Mouse (Mus musculus) intestine, postnatal 0 days (tissue): ENCODE results near the gene Col1a1. TPM values are rescaled to one million over a fixed set of nuclear protein-coding genes. Genes with fewer than 3 reads are reported as not detected.

Experiments used
- ATAC-seq: fragments of 200-750 bp; cut with Nextera tagmentation; 2 replicates; pipeline ENCODE4 v1.8.0; 2017; ENCODE audit warnings: mild to moderate bottlenecking, moderate TSS enrichment, moderate library complexity
- H3K27ac ChIP-seq: fragments of 300-500 bp; sonication (generic); 2 replicates; pipeline ENCODE4 v1.5.1; 2014; ENCODE audit warnings: mild to moderate bottlenecking, low read depth, low read length, moderate library complexity
- H3K27me3 ChIP-seq: fragments of 300-500 bp; sonication (generic); replicated peaks from 2 replicates; pipeline ENCODE4 v1.6.1; 2014; ENCODE audit warnings: low read length, mixed read lengths; ENCODE audit not compliant: control insufficient read depth, insufficient read depth
- H3K36me3 ChIP-seq: fragments of 300-500 bp; sonication (generic); 2 replicates; pipeline ENCODE4 v1.6.1; 2014; ENCODE audit warnings: mild to moderate bottlenecking, moderate library complexity; ENCODE audit not compliant: control insufficient read depth, insufficient read depth
- H3K4me1 ChIP-seq: fragments of 300-500 bp; sonication (generic); replicated peaks from 2 replicates; pipeline ENCODE4 v1.6.1; 2014; ENCODE audit warnings: antibody characterized with exemption, low read length, mixed read lengths; ENCODE audit not compliant: control insufficient read depth, insufficient read depth
- H3K4me2 ChIP-seq: fragments of 300-500 bp; sonication (generic); replicated peaks from 2 replicates; pipeline ENCODE4 v1.6.1; 2014; ENCODE audit warnings: low read depth, mild to moderate bottlenecking, moderate library complexity
- H3K4me3 ChIP-seq: fragments of 300-500 bp; sonication (generic); 2 replicates; pipeline ENCODE4 v1.5.1; 2014; ENCODE audit warnings: low read depth, low read length
- H3K9ac ChIP-seq: fragments of 300-500 bp; sonication (generic); 2 replicates; pipeline ENCODE4 v1.6.1; 2014; ENCODE audit warnings: mild to moderate bottlenecking, low read depth, low read length
- H3K9me3 ChIP-seq: fragments of 300-500 bp; sonication (generic); 2 replicates; pipeline ENCODE4 v1.6.1; 2016; ENCODE audit warnings: mixed run types; ENCODE audit not compliant: control insufficient read depth
- CTCF ChIP-seq: sonication (generic); IDR thresholded peaks from 2 replicates; pipeline ENCODE4 v1.5.1; 2016; ENCODE audit warnings: low read depth, mild to moderate bottlenecking, control low read depth, antibody characterized with exemption, moderate library complexity
- WGBS: fragments of 180-500 bp; shearing (Covaris S2); extraction: QIAGEN DNeasy Blood & Tissue Kit; methylation state at CpG from one replicate; pipeline ENCODE4 v1.1.7; 2014; 5-methylcytosine and 5-hydroxymethylcytosine counted together
- polyA plus RNA-seq: library from polyadenylated mRNA; unstranded; fragments of >200 nt; fragmentation: Nextera tagmentation; extraction: Ambion mirVana; gene quantifications from 2 replicates; pipeline ENCODE4 v1.2.1, GENCODE M21; 2015

Col1a1 gene
- 338 and 367 TPM in 2 replicates for polyA plus RNA-seq

DNA sequence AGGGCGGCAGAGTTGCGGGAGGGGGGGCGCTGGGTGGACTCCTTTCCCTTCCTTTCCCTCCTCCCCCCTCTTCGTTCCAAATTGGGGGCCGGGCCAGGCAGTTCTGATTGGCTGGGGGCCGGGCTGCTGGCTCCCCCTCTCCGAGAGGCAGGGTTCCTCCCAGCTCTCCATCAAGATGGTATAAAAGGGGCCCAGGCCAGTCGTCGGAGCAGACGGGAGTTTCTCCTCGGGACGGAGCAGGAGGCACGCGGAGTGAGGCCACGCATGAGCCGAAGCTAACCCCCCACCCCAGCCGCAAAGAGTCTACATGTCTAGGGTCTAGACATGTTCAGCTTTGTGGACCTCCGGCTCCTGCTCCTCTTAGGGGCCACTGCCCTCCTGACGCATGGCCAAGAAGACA is at the start of gene Col1a1:
TSS of gene Col1a1 (plus strand) at position 180 of the 400 bp plus-strand sequence.
- Histone ChIP-seq H3K27me3 (peaks cover 38% of the 10 kb centered on the region), H3K27ac (peak within 1 kb of the TSS; percentile 61; the same call in 1 of the 2 replicates), H3K9ac (peak within 1 kb of the TSS; percentile 49), H3K4me2 (peak within 1 kb of the TSS; percentile 69), H3K4me3 (peak within 1 kb of the TSS; percentile 46), H3K4me1 (no peaks in the 10 kb centered on the region), H3K9me3 (no peaks in the 10 kb centered on the region), H3K36me3 (0 out of 2 replicates have a peak, but pooled peaks cover 4% of the 10 kb centered on the region)
- 0 out of 2 replicates have a peak, but pooled peaks have one; percentile 29 for ATAC-seq
- WGBS, result 24% methylated on average over 19 of the region's 19 CpGs
- TF ChIP-seq CTCF, result no peak

DNA sequence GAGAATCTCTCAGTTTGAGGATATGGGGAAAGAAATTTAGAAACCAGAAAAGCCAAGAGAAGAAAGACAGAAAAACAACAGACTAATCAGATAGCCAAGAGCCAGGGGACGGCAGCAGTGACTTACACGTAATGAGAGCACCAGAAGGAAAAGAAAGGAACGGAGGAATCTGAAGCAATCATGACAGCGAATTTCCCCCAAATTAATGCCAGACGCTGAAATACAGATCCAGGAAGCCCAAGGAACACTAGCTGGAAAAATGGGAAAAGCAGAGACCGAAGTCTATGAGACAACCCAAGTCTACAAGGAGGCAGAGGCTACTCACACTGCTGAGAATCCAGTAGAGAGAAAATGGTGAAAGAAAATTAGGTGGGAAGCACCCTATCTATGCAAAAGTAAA is 44.9 kb upstream of the Col1a1 start:
- Histone ChIP-seq H3K4me3 (no peak overlapping the region), H3K9ac (no peak overlapping the region), H3K27ac (no peak overlapping the region), H3K9me3 (no peaks in the 10 kb centered on the region), H3K4me1 (no peaks in the 10 kb centered on the region), H3K4me2 (no peak overlapping the region), H3K36me3 (no peaks in the 10 kb centered on the region), H3K27me3 (0 out of 2 replicates have a peak, but pooled peaks cover 3% of the 10 kb centered on the region)
- TF ChIP-seq CTCF, result no peak
- ATAC-seq, result no peak
- 88% methylated on average over 6 of the region's 6 CpGs for WGBS

DNA sequence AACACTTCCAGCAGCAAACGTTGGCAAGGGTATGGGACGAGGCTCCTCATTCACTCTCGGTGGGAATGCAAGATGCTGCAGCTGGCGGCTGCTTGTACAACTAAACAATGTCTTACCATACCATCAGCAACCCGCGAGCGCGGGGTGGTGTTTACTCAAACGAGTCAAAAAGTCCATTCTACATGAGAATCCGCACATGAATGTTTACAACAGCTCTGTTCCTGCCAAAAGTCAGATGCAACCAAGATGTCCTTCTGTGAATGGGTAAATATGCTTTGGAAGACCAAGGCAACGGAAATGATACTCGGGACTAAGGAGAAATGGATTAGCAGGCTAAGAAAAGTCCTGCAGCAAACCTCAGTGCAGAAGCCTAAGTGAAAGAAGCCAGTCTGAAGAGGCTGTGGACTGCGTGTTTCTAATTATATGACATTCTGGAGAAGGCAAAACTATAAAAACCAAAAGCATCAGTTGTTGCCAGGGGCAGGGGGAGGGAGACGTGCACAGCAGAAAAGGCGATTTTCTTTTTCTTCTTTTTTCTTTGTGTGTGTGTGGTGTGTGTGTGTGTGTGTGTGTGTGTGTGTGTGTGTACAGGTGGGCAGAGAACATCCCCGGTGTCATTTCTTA is 39.2 kb upstream of the Col1a1 start:
- Histone ChIP-seq H3K4me1 (no peaks in the 10 kb centered on the region), H3K36me3 (no peaks in the 10 kb centered on the region), H3K4me2 (0 out of 2 replicates have a peak overlapping the region, but pooled peaks have one; percentile 14), H3K27me3 (0 out of 2 replicates have a peak, but pooled peaks cover 3% of the 10 kb centered on the region), H3K9me3 (no peaks in the 10 kb centered on the region), H3K9ac (no peak overlapping the region), H3K4me3 (no peak overlapping the region), H3K27ac (no peak overlapping the region)
- no peak for ATAC-seq
- no peak for TF ChIP-seq CTCF
- 51% methylated on average over 16 of the region's 16 CpGs for WGBS

DNA sequence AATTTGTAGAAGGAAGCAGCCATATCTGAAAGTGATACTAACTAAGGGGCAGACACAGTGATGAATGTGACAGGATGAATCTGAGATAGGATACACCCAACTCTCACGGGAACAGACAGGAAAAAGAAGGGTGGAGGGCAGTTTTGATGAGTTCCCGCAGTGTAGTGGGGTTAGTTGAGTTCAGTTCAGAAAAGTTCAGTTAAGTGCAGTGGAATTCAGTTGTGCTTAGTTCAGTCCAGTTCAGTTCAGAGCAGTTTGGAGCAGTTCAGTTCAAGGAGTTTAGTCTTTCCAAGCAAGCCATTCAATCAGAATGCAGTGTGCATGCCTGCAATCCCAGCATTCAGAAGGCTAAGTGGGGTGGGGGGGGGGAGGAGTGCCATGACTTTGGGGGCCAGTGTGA is 34.8 kb upstream of the Col1a1 start:
- Histone ChIP-seq H3K4me3 (no peak overlapping the region), H3K27me3 (no peaks in the 10 kb centered on the region), H3K4me2 (no peak overlapping the region), H3K4me1 (no peaks in the 10 kb centered on the region), H3K36me3 (no peaks in the 10 kb centered on the region), H3K9ac (no peak overlapping the region), H3K9me3 (no peaks in the 10 kb centered on the region), H3K27ac (no peak overlapping the region)
- ATAC-seq, result no peak
- WGBS, result 44% methylated on average over 2 of the region's 2 CpGs
- TF ChIP-seq CTCF, result no peak

DNA sequence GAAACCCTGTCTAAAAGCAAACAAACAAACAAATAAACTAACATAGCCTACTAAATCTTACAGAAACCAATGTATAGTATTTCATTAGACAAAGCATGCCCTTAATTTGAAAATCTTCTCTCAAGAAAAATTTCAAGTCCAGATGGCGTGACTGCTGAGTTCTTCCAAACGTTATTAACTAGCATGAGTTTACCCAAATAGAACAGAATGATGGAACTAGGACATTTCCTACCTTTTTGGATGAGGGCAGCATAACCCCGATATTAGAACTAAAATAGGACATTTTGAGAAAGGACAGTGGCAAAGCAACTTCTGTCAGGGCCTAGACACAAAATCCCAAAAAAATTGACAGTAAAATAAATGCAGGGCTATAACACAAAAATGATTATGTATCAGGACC is 31.7 kb upstream of the Col1a1 start:
- no peak for TF ChIP-seq CTCF
- H3K4me2 ChIP-seq, result no peak overlapping the region
- 92% methylated on average over 3 of the region's 3 CpGs for WGBS
- no peak overlapping the region for H3K9ac ChIP-seq
- H3K4me1 ChIP-seq, result no peaks in the 10 kb centered on the region
- no peak for ATAC-seq
- H3K27ac ChIP-seq, result no peak overlapping the region
- H3K9me3 ChIP-seq, result no peaks in the 10 kb centered on the region
- no peaks in the 10 kb centered on the region for H3K36me3 ChIP-seq
- no peaks in the 10 kb centered on the region for H3K27me3 ChIP-seq
- H3K4me3 ChIP-seq, result no peak overlapping the region

DNA sequence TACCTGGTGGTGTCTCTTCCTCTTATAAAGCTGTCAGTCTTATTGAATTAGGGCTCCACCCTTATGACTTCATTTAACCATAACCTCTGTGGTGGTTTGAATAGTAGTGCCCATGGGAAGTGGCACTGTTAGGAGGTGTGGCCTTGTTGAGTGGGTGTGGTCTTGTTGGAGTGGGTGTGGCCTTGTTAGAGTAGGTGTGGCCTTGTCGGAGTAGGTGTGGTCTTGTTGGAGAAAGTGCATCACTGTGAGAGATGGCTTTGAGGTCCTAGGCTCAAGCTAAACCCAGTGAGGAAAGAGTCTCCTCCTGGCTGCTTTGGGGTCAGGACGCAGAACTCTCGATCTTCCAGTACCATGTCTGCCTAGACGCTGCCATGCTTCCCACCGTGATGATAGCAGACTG is 25.1 kb upstream of the Col1a1 start:
- TF ChIP-seq CTCF, result no peak
- no peak for ATAC-seq
- WGBS, result 82% methylated on average over 5 of the region's 5 CpGs

More for the DNA sequence above, 25.1 kb upstream of the Col1a1 start:
- no peak overlapping the region for H3K4me3 ChIP-seq
- no peaks in the 10 kb centered on the region for H3K36me3 ChIP-seq
- no peak overlapping the region for H3K27ac ChIP-seq
- H3K27me3 ChIP-seq, result no peaks in the 10 kb centered on the region
- no peak overlapping the region for H3K4me2 ChIP-seq
- H3K9me3 ChIP-seq, result no peaks in the 10 kb centered on the region
- H3K9ac ChIP-seq, result no peak overlapping the region
- H3K4me1 ChIP-seq, result no peaks in the 10 kb centered on the region
